Mouse (Mus musculus): Measurements from ENCODE around the gene Nono.

Gene Nono

GRCm38 (mm10) chrX:101429142-101429949 lies at the start of gene Nono:
TSS of gene Nono (plus strand) at chrX:101429318.
- peak; percentile 74 to 76 for DNase-seq (ENCODE audit: low spot score in 2 of 2)

- DNase-seq (ENCODE audit: low spot score in 2 of 2) = no peak
These were observed 49.4 kb upstream of the Nono start for GRCm38 (mm10) chrX:101379744-101380143.

- no peak for DNase-seq (ENCODE audit: low spot score in 2 of 2)
These were observed 45.7 kb upstream of the Nono start for GRCm38 (mm10) chrX:101383455-101383854.

- DNase-seq (ENCODE audit: low spot score in 2 of 2) = peak in 1 of 2 experiments; percentile 13
These were observed 44.5 kb upstream of the Nono start for GRCm38 (mm10) chrX:101384439-101385137.

GRCm38 (mm10) chrX:101386222-101386621 lies 42.9 kb upstream of the Nono start:
- no peak for DNase-seq (ENCODE audit: low spot score in 2 of 2)

- DNase-seq (ENCODE audit: low spot score in 2 of 2) = no peak
These were observed 40.1 kb upstream of the Nono start for GRCm38 (mm10) chrX:101388866-101389537.

GRCm38 (mm10) chrX:101394341-101394740 lies 34.8 kb upstream of the Nono start:
- DNase-seq (ENCODE audit: low spot score in 2 of 2) = no peak

GRCm38 (mm10) chrX:101396459-101396858 lies 32.7 kb upstream of the Nono start:
- DNase-seq (ENCODE audit: low spot score in 2 of 2) = no peak

- peak; percentile 26 to 29 for DNase-seq (ENCODE audit: low spot score in 2 of 2)
These were observed 10.0 kb upstream of the Nono start for GRCm38 (mm10) chrX:101418946-101419724.

- peak; percentile 75 to 76 for DNase-seq (ENCODE audit: low spot score in 2 of 2)
These were observed 9.1 kb upstream of the Nono start for GRCm38 (mm10) chrX:101419725-101420699.

GRCm38 (mm10) chrX:101420700-101421095 lies 8.4 kb upstream of the Nono start, which contains the start of gene Zmym3:
TSS of gene Zmym3 (minus strand) at chrX:101420849.
- no peak for DNase-seq (ENCODE audit: low spot score in 2 of 2)

GRCm38 (mm10) chrX:101423462-101423861 lies 5.7 kb upstream of the Nono start:
- no peak for DNase-seq (ENCODE audit: low spot score in 2 of 2)

- DNase-seq (ENCODE audit: low spot score in 2 of 2) = no peak
These were observed 1.3 kb upstream of the Nono start for GRCm38 (mm10) chrX:101427774-101428173.

- DNase-seq (ENCODE audit: low spot score in 2 of 2) = no peak
These were observed 355 bp upstream of the Nono start for GRCm38 (mm10) chrX:101428785-101429141.

- DNase-seq (ENCODE audit: low spot score in 2 of 2) = no peak
These were observed 858 bp downstream of the Nono start for GRCm38 (mm10) chrX:101429976-101430375.

GRCm38 (mm10) chrX:101448886-101449475 lies 19.9 kb downstream of the Nono start, which contains the start of gene Itgb1bp2:
TSS of gene Itgb1bp2 (plus strand) at chrX:101449088.
- DNase-seq (ENCODE audit: low spot score in 2 of 2) = no peak

GRCm38 (mm10) chrX:101451147-101451546 lies 22.0 kb downstream of the Nono start:
- no peak for DNase-seq (ENCODE audit: low spot score in 2 of 2)

GRCm38 (mm10) chrX:101451591-101451990 lies 22.5 kb downstream of the Nono start:
- DNase-seq (ENCODE audit: low spot score in 2 of 2) = no peak

GRCm38 (mm10) chrX:101472202-101472601 lies 43.1 kb downstream of the Nono start:
- no peak for DNase-seq (ENCODE audit: low spot score in 2 of 2)
